Mouse (Mus musculus): ENCODE measurements at regions not wholly inside any gene's neighbourhood (a gene's known extent, or its start where the extent isn't known, plus 50 kb on each side); places are given as distances from the start of the nearest gene placed in this dataset.

DNA sequence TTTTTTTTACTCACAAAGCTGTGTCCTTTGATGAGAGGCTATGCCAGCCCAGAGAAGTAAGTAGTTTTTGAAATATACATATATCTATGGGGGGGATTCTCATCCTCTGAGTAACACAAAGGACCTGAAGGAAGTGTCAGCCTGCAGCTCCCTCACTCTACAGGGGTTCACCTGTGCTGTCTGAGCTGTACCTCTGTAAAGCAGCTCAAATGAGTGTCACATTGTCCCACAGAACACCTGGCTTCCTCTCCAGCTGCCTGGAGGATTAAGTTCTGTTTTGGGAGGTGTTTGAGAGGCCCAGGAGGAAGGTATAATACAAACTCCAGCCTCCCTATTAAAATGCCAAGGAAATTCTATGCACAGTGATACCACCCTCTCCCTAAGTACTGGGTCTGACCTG is 83.3 kb upstream of the Tbc1d5 start:
- Histone ChIP-seq H3K4me2 (replicated peaks; ENCODE audit: low read depth, low read length) (no peak overlapping the region), H3K9me3 (ENCODE audit: low read length) (no peaks in the 10 kb centered on the region), H3K36me3 (ENCODE audit: insufficient read depth, low read length) (no peaks in the 10 kb centered on the region), H3K27me3 (ENCODE audit: insufficient read depth, low read length) (no peaks in the 10 kb centered on the region), H3K4me3 (ENCODE audit: low read length) (no peak overlapping the region), H3K9ac (replicated peaks; ENCODE audit: low read length) (no peak overlapping the region), H3K4me1 (ENCODE audit: insufficient read depth, low read length) (no peaks in the 10 kb centered on the region), H3K27ac (ENCODE audit: low read length) (no peak overlapping the region)
- no peak for ATAC-seq (ENCODE audit: low FRiP score, low TSS enrichment)

DNA sequence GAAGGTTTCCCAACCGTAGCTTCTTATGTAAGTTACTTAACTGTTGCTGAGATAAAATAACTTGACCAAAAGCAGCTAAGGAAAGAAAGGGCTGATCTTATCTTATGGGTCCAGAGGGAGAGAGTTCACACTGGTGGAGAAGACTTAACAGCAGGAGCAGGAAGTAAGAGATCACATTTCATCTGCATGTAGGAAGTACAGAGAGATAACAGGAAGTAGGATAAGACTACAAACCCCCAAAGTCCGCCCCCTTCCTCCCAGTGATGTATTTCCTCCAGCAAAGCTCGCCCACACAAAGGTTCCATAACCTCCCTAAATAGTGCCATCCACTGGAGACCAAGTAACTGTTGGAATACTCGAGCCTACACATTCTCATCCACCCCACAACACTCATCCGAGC is 79.2 kb upstream of the Tbc1d5 start:
- WGBS = 80% methylated on average over 5 of the region's 5 CpGs
- H3K4me1 ChIP-seq (ENCODE audit: insufficient read depth, low read length) = no peaks in the 10 kb centered on the region
- no peak overlapping the region for H3K4me2 ChIP-seq (replicated peaks; ENCODE audit: low read depth, low read length)
- H3K4me3 ChIP-seq (ENCODE audit: low read length) = no peak overlapping the region
- no peaks in the 10 kb centered on the region for H3K9me3 ChIP-seq (ENCODE audit: low read length)
- no peaks in the 10 kb centered on the region for H3K36me3 ChIP-seq (ENCODE audit: insufficient read depth, low read length)
- ATAC-seq (ENCODE audit: low FRiP score, low TSS enrichment) = no peak
- H3K27me3 ChIP-seq (ENCODE audit: insufficient read depth, low read length) = no peaks in the 10 kb centered on the region
- no peak overlapping the region for H3K9ac ChIP-seq (replicated peaks; ENCODE audit: low read length)
- no peak overlapping the region for H3K27ac ChIP-seq (ENCODE audit: low read length)

DNA sequence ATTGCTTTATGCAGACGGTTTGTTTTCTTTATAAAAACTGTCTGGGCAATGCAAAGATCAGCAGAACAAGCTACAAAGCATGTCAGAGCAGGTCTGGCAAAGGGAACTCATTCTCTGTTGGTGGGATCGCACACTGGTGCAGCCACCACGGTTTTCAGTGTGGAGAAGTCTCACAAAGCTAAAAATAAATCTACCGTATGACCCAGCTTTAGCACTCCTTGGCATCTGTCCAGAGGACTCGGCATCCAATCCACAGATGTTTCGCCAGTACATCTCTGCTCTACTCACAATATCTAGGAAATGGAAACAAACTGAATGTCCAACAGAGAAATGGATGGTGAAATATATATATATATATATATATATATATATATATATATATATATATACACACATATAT is 69.4 kb upstream of the Tbc1d5 start:
- ATAC-seq (ENCODE audit: low FRiP score, low TSS enrichment) = no peak
- H3K4me2 ChIP-seq (replicated peaks; ENCODE audit: low read depth, low read length) = no peak overlapping the region
- H3K36me3 ChIP-seq (ENCODE audit: insufficient read depth, low read length) = no peaks in the 10 kb centered on the region
- H3K9ac ChIP-seq (replicated peaks; ENCODE audit: low read length) = no peak overlapping the region
- WGBS = 54% methylated on average over 6 of the region's 6 CpGs
- no peaks in the 10 kb centered on the region for H3K27me3 ChIP-seq (ENCODE audit: insufficient read depth, low read length)
- no peak overlapping the region for H3K4me3 ChIP-seq (ENCODE audit: low read length)
- H3K9me3 ChIP-seq (ENCODE audit: low read length) = no peaks in the 10 kb centered on the region
- H3K27ac ChIP-seq (ENCODE audit: low read length) = no peak overlapping the region
- H3K4me1 ChIP-seq (ENCODE audit: insufficient read depth, low read length) = no peaks in the 10 kb centered on the region

DNA sequence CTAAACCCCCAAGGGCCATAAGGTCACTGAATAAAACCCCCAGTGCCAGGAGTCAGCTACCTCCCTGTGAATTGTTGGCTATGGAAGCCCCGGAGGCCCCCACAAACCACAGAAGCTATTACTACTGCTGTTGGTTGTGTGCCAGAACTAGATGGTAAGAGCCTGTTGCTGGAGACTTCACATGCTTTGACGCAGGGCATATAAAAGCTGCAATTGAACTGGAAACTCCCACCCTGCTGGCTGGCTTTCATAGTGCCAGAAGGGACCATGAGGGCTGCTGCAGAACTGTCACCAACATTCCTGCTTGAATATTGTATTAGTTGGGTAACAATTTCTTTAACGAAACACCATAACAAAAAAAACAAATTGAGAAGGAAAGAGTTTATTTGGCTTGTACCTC is 66.9 kb upstream of the Tbc1d5 start:
- H3K27me3 ChIP-seq (ENCODE audit: insufficient read depth, low read length) = no peaks in the 10 kb centered on the region
- no peak for ATAC-seq (ENCODE audit: low FRiP score, low TSS enrichment)
- no peak overlapping the region for H3K27ac ChIP-seq (ENCODE audit: low read length)
- H3K9ac ChIP-seq (replicated peaks; ENCODE audit: low read length) = no peak overlapping the region
- H3K4me1 ChIP-seq (ENCODE audit: insufficient read depth, low read length) = no peaks in the 10 kb centered on the region
- H3K36me3 ChIP-seq (ENCODE audit: insufficient read depth, low read length) = no peaks in the 10 kb centered on the region
- no peaks in the 10 kb centered on the region for H3K9me3 ChIP-seq (ENCODE audit: low read length)
- H3K4me3 ChIP-seq (ENCODE audit: low read length) = no peak overlapping the region
- WGBS = 80% methylated on average over 3 of the region's 3 CpGs
- no peak overlapping the region for H3K4me2 ChIP-seq (replicated peaks; ENCODE audit: low read depth, low read length)

DNA sequence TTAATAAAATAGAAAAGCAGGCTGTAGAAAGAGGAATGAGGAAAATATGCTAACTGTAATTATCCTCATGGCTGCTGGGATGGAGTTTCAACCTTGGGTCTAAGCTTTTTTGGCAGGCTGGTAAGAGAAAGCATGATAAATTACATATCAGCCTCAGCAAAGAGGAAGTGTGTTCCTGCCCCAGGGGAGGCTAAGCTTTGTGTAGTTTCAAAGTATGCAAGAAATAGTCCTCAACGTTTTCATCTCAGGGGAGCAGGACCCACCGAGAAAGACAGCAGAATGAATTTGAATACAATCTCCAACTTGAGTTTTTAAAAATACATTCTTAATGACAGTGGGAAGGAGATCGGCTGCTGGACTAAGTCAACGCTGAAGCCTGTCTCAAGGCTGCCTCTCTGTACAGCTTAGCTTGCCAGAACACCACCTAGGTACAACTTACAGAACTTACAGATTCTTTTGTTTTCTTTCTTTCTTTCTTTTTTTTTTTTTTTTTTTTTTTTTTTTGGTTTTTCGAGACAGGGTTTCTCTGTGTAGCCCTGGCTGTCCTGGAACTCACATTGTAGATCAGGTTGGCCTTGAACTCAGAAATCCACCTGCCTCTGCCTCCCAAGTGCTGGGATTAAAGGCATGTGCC is 61.3 kb upstream of the Tbc1d5 start:
- WGBS = 58% methylated on average over 5 of the region's 5 CpGs

DNA sequence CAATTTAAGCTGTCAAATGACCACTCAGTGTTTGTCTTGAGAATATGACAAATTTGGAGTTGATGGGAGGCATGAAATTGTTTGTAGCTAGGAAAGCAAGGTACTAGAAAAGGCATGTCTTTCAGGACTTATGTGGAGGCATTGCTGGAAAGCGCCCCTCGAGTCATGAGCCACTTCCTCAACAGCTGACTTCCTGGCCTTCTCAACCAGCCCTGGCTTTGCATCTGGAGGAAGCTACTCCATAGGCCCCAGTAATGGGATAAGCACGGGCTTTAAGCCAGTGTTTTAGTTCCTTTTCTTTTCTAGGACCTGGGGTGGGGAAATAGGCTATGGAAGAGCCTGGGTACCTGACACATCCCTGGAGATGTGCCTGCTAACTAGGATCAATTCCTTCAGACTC is 60.3 kb upstream of the Tbc1d5 start:
- no peak overlapping the region for H3K4me3 ChIP-seq (ENCODE audit: low read length)
- no peaks in the 10 kb centered on the region for H3K27me3 ChIP-seq (ENCODE audit: insufficient read depth, low read length)
- H3K27ac ChIP-seq (ENCODE audit: low read length) = no peak overlapping the region
- 65% methylated on average over 3 of the region's 3 CpGs for WGBS
- H3K4me2 ChIP-seq (replicated peaks; ENCODE audit: low read depth, low read length) = no peak overlapping the region
- no peaks in the 10 kb centered on the region for H3K4me1 ChIP-seq (ENCODE audit: insufficient read depth, low read length)
- H3K9me3 ChIP-seq (ENCODE audit: low read length) = no peaks in the 10 kb centered on the region
- ATAC-seq (ENCODE audit: low FRiP score, low TSS enrichment) = no peak
- H3K9ac ChIP-seq (replicated peaks; ENCODE audit: low read length) = no peak overlapping the region
- H3K36me3 ChIP-seq (ENCODE audit: insufficient read depth, low read length) = no peaks in the 10 kb centered on the region

More for the DNA sequence above, 61.3 kb upstream of the Tbc1d5 start:
- H3K9ac ChIP-seq (replicated peaks; ENCODE audit: low read length) = no peak overlapping the region
- H3K4me3 ChIP-seq (ENCODE audit: low read length) = no peak overlapping the region
- H3K27ac ChIP-seq (ENCODE audit: low read length) = no peak overlapping the region
- H3K36me3 ChIP-seq (ENCODE audit: insufficient read depth, low read length) = no peaks in the 10 kb centered on the region
- H3K4me1 ChIP-seq (ENCODE audit: insufficient read depth, low read length) = no peaks in the 10 kb centered on the region
- H3K27me3 ChIP-seq (ENCODE audit: insufficient read depth, low read length) = no peaks in the 10 kb centered on the region
- no peak for ATAC-seq (ENCODE audit: low FRiP score, low TSS enrichment)
- no peaks in the 10 kb centered on the region for H3K9me3 ChIP-seq (ENCODE audit: low read length)
- no peak overlapping the region for H3K4me2 ChIP-seq (replicated peaks; ENCODE audit: low read depth, low read length)

All from kidney, embryonic 16.5 days (tissue).